Mouse (Mus musculus) limb, embryonic 15.5 days (tissue): ENCODE results near the gene Jade1. TPM values are rescaled to one million over a fixed set of nuclear protein-coding genes. Genes with fewer than 3 reads are reported as not detected.

Source experiments
- ATAC-seq: fragments of 200-750 bp; cut with Nextera tagmentation; 2 replicates; pipeline ENCODE4 v1.8.0; 2017; ENCODE audit warnings: low read depth, moderate TSS enrichment; ENCODE audit not compliant: insufficient number of reproducible peaks, low FRiP score, low TSS enrichment
- H3K27ac ChIP-seq: fragments of 300-500 bp; sonication (generic); 2 replicates; pipeline ENCODE4 v1.5.1; 2015; ENCODE audit warnings: moderate library complexity, mild to moderate bottlenecking, inconsistent platforms
- H3K27me3 ChIP-seq: fragments of 300-500 bp; sonication (generic); 2 replicates; pipeline ENCODE4 v1.6.1; 2015; ENCODE audit warnings: inconsistent platforms
- H3K36me3 ChIP-seq: fragments of 300-500 bp; sonication (generic); 2 replicates; pipeline ENCODE4 v1.6.1; 2015; ENCODE audit warnings: inconsistent platforms
- H3K4me1 ChIP-seq: fragments of 300-500 bp; sonication (generic); 2 replicates; pipeline ENCODE4 v1.6.1; 2015; ENCODE audit warnings: inconsistent platforms
- H3K4me2 ChIP-seq: fragments of 300-500 bp; sonication (generic); 2 replicates; pipeline ENCODE4 v1.6.1; 2015; ENCODE audit warnings: mild to moderate bottlenecking, inconsistent platforms
- H3K4me3 ChIP-seq: fragments of 300-500 bp; sonication (generic); 2 replicates; pipeline ENCODE4 v1.5.1; 2015; ENCODE audit warnings: mild to moderate bottlenecking, inconsistent platforms
- H3K9ac ChIP-seq: fragments of 300-500 bp; sonication (generic); 2 replicates; pipeline ENCODE4 v1.6.1; 2015; ENCODE audit warnings: inconsistent platforms
- H3K9me3 ChIP-seq: fragments of 300-500 bp; sonication (generic); 2 replicates; pipeline ENCODE4 v1.6.1; 2016; ENCODE audit warnings: inconsistent platforms
- WGBS: fragments of 180-500 bp; shearing (Covaris S2); methylation state at CpG from one replicate; pipeline ENCODE4 v1.1.7; 2015; 5-methylcytosine and 5-hydroxymethylcytosine counted together
- polyA plus RNA-seq: library from polyadenylated mRNA; unstranded; fragments of >200 nt; fragmentation: Nextera tagmentation; extraction: Ambion mirVana; gene quantifications from 2 replicates; pipeline ENCODE4 v1.2.1, GENCODE M21; 2015

The Jade1 gene
- polyA plus RNA-seq, 1 experiment from 2014 or later = 12.7 TPM

GRCm38 (mm10) chr3:41592805-41593204, 37.3 kb downstream of the Jade1 start:
- no peak for ATAC-seq
- WGBS = 76% methylated on average over 7 of the region's 7 CpGs
- no peak overlapping the region for H3K9ac ChIP-seq
- H3K4me1 ChIP-seq = peaks cover 20% of the 10 kb centered on the region
- H3K4me3 ChIP-seq = no peak overlapping the region
- H3K36me3 ChIP-seq = peaks cover 30% of the 10 kb centered on the region
- H3K4me2 ChIP-seq = no peak overlapping the region
- H3K9me3 ChIP-seq = no peaks in the 10 kb centered on the region
- H3K27me3 ChIP-seq = no peaks in the 10 kb centered on the region
- no peak overlapping the region for H3K27ac ChIP-seq

GRCm38 (mm10) chr3:41594097-41594879, 38.8 kb downstream of the Jade1 start:
- 62% methylated on average over 9 of the region's 9 CpGs for WGBS
- ATAC-seq = no peak
- no peak overlapping the region for H3K4me3 ChIP-seq
- H3K27me3 ChIP-seq = no peaks in the 10 kb centered on the region
- no peak overlapping the region for H3K4me2 ChIP-seq
- no peaks in the 10 kb centered on the region for H3K9me3 ChIP-seq
- H3K4me1 ChIP-seq = peaks cover 5% of the 10 kb centered on the region
- no peak overlapping the region for H3K9ac ChIP-seq
- no peak overlapping the region for H3K27ac ChIP-seq
- H3K36me3 ChIP-seq = peaks cover 35% of the 10 kb centered on the region

- Histone ChIP-seq H3K9me3 (no peaks in the 10 kb centered on the region), H3K36me3 (peaks cover 35% of the 10 kb centered on the region), H3K4me2 (no peak overlapping the region), H3K4me3 (no peak overlapping the region), H3K27me3 (no peaks in the 10 kb centered on the region), H3K9ac (no peak overlapping the region), H3K27ac (no peak overlapping the region), H3K4me1 (no peaks in the 10 kb centered on the region)
- WGBS = 93% methylated on average over 4 of the region's 4 CpGs
- ATAC-seq = no peak
Measured at GRCm38 (mm10) chr3:41595010-41595409, 39.5 kb downstream of the Jade1 start.

- no peak for ATAC-seq
- H3K9me3 ChIP-seq = no peaks in the 10 kb centered on the region
- no peak overlapping the region for H3K4me3 ChIP-seq
- no peak overlapping the region for H3K4me2 ChIP-seq
- no peak overlapping the region for H3K27ac ChIP-seq
- no peaks in the 10 kb centered on the region for H3K4me1 ChIP-seq
- WGBS = 94% methylated on average over 8 of the region's 8 CpGs
- H3K36me3 ChIP-seq = peaks cover 28% of the 10 kb centered on the region
- H3K9ac ChIP-seq = no peak overlapping the region
- no peaks in the 10 kb centered on the region for H3K27me3 ChIP-seq
Measured at GRCm38 (mm10) chr3:41597036-41597435, 41.5 kb downstream of the Jade1 start.

- no peaks in the 10 kb centered on the region for H3K27me3 ChIP-seq
- H3K4me2 ChIP-seq = no peak overlapping the region
- H3K4me3 ChIP-seq = no peak overlapping the region
- H3K9ac ChIP-seq = no peak overlapping the region
- H3K4me1 ChIP-seq = peaks cover 5% of the 10 kb centered on the region; the same call in 1 of the 2 replicates
- H3K27ac ChIP-seq = no peak overlapping the region
- peaks cover 28% of the 10 kb centered on the region for H3K36me3 ChIP-seq
- 69% methylated on average over 9 of the region's 9 CpGs for WGBS
- ATAC-seq = no peak
- no peaks in the 10 kb centered on the region for H3K9me3 ChIP-seq
Measured at GRCm38 (mm10) chr3:41598412-41598811, 42.9 kb downstream of the Jade1 start.

GRCm38 (mm10) chr3:41599226-41599625, 43.7 kb downstream of the Jade1 start:
- peaks cover 6% of the 10 kb centered on the region; the same call in 1 of the 2 replicates for H3K4me1 ChIP-seq
- H3K9ac ChIP-seq = no peak overlapping the region
- no peak overlapping the region for H3K4me3 ChIP-seq
- H3K27ac ChIP-seq = no peak overlapping the region
- no peak for ATAC-seq
- H3K9me3 ChIP-seq = no peaks in the 10 kb centered on the region
- no peaks in the 10 kb centered on the region for H3K27me3 ChIP-seq
- 93% methylated on average over 10 of the region's 10 CpGs for WGBS
- H3K36me3 ChIP-seq = peaks cover 20% of the 10 kb centered on the region
- H3K4me2 ChIP-seq = no peak overlapping the region

- peaks cover 6% of the 10 kb centered on the region; the same call in 1 of the 2 replicates for H3K4me1 ChIP-seq
- H3K27ac ChIP-seq = no peak overlapping the region
- H3K9me3 ChIP-seq = no peaks in the 10 kb centered on the region
- H3K27me3 ChIP-seq = no peaks in the 10 kb centered on the region
- peaks cover 25% of the 10 kb centered on the region for H3K36me3 ChIP-seq
- 87% methylated on average over 14 of the region's 14 CpGs for WGBS
- H3K4me3 ChIP-seq = no peak overlapping the region
- no peak overlapping the region for H3K4me2 ChIP-seq
- H3K9ac ChIP-seq = no peak overlapping the region
- no peak for ATAC-seq
Measured at GRCm38 (mm10) chr3:41599806-41600589, 44.5 kb downstream of the Jade1 start.

- H3K27ac ChIP-seq = no peak overlapping the region
- H3K9me3 ChIP-seq = no peaks in the 10 kb centered on the region
- no peak for ATAC-seq
- no peaks in the 10 kb centered on the region for H3K27me3 ChIP-seq
- peaks cover 28% of the 10 kb centered on the region for H3K36me3 ChIP-seq
- WGBS = 85% methylated on average over 9 of the region's 9 CpGs
- no peak overlapping the region for H3K4me3 ChIP-seq
- H3K9ac ChIP-seq = no peak overlapping the region
- no peak overlapping the region for H3K4me2 ChIP-seq
- H3K4me1 ChIP-seq = peaks cover 6% of the 10 kb centered on the region; the same call in 1 of the 2 replicates
Measured at GRCm38 (mm10) chr3:41601226-41602020, 45.9 kb downstream of the Jade1 start.

- 35% methylated on average over 10 of the region's 10 CpGs for WGBS
- Histone ChIP-seq H3K27me3 (no peaks in the 10 kb centered on the region), H3K9me3 (no peaks in the 10 kb centered on the region), H3K27ac (no peak overlapping the region), H3K4me2 (no peak overlapping the region), H3K4me1 (peaks cover 6% of the 10 kb centered on the region; the same call in 1 of the 2 replicates), H3K36me3 (peaks cover 17% of the 10 kb centered on the region), H3K4me3 (no peak overlapping the region), H3K9ac (no peak overlapping the region)
- ATAC-seq = no peak
Measured at GRCm38 (mm10) chr3:41602933-41603332, 47.4 kb downstream of the Jade1 start.

- no peaks in the 10 kb centered on the region for H3K9me3 ChIP-seq
- no peak overlapping the region for H3K27ac ChIP-seq
- no peak overlapping the region for H3K9ac ChIP-seq
- no peak overlapping the region for H3K4me3 ChIP-seq
- H3K27me3 ChIP-seq = no peaks in the 10 kb centered on the region
- peaks cover 12% of the 10 kb centered on the region for H3K36me3 ChIP-seq
- no peak for ATAC-seq
- no peak overlapping the region for H3K4me2 ChIP-seq
- H3K4me1 ChIP-seq = peaks cover 6% of the 10 kb centered on the region; the same call in 1 of the 2 replicates
- 47% methylated on average over 5 of the region's 5 CpGs for whole genome bisulfite sequencing
Measured at GRCm38 (mm10) chr3:41603470-41604019, 48.0 kb downstream of the Jade1 start.

GRCm38 (mm10) chr3:41604629-41605321, 49.2 kb downstream of the Jade1 start:
- WGBS = 84% methylated on average over 12 of the region's 12 CpGs
- Histone ChIP-seq H3K4me2 (no peak overlapping the region), H3K36me3 (peaks cover 14% of the 10 kb centered on the region), H3K27ac (no peak overlapping the region), H3K27me3 (no peaks in the 10 kb centered on the region), H3K4me3 (no peak overlapping the region), H3K9ac (no peak overlapping the region), H3K4me1 (peaks cover 6% of the 10 kb centered on the region; the same call in 1 of the 2 replicates), H3K9me3 (no peaks in the 10 kb centered on the region)
- ATAC-seq = no peak
